Mouse (Mus musculus): ENCODE measurements around the gene Exo1. TPM values are rescaled to one million over a fixed set of nuclear protein-coding genes. Genes with fewer than 3 reads are reported as not detected.

The Exo1 gene
- total RNA-seq (2021): under 1 TPM in 1 of 2 experiments, not detected in 1; 0.28 TPM
- long read RNA-seq, experiment 1: 0 reads
- long read RNA-seq, experiment 2: 0 reads

DNA sequence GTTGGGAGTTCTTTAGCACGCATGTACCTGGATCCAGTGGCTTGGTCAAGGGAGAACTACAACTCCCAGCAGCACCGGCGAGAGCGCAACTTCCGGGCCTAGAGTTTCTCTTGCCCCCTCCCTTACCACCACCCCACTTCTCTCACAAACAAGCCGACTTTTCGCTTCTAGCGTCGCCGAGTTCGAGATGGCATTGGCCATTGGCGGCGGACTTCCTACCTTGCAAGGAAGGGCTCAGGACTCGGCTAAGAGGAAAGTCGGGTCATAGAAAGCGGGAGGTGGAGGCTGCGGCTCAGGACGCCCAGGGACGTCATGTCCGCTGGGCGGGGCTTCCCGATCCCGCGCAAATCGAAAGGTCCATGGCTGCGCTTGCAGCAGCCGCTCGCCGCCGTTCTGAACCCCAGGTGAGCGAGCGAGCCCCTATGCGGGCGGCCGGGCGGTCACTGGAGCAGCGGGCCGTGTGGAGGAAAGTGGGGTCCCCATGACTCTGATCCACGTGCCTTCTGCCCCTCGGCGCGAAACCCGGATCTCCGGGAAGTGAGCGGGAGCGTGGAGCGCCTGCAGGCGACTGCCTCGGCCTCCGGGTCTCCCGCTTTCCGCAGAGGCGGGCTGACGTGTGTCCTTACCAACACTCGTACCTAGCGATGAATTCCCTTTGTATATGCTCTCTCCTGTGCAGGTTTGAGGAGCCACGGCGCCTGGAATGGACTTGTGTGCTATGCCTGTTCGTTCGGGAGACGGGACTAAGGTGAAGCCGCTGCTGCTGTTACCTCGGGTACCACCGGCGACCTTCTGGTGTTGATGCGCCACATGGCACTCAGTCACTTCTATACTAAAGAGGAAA, at the start of gene Exo1:
Gene Exo1, plus strand, starts transcription at position 129 of the 844 bp plus-strand sequence.
- intact Hi-C loops (cut with DNase I): loop anchor here (5.0 kb wide), 1 partner anchor 188 kb away; the partner anchor contains the start of genes Chml and Opn3
- DNase-seq: peak; percentile 75 to 94

- DNase-seq: no peak
- intact Hi-C loops (cut with DNase I): no loop called here
Measured at GRCm38 (mm10) chr1:175855515-175855914, 24.9 kb upstream of the Exo1 start.

GRCm38 (mm10) chr1:175867050-175867449, 13.3 kb upstream of the Exo1 start:
- intact Hi-C loops (cut with DNase I): no loop called here

GRCm38 (mm10) chr1:175867558-175867957, 12.8 kb upstream of the Exo1 start:
- DNase-seq: no peak
- intact Hi-C loops (cut with DNase I): no loop called here

More at GRCm38 (mm10) chr1:175867050-175867449, 13.3 kb upstream of the Exo1 start:
- DNase-seq: no peak

GRCm38 (mm10) chr1:175870716-175871115, 9.7 kb upstream of the Exo1 start:
- DNase-seq: no peak
- intact Hi-C loops (cut with DNase I): loop anchor here (10.0 kb wide), 1 partner anchor 246 kb away; the partner anchor contains the start of genes Fh1 and Kmo

DNA sequence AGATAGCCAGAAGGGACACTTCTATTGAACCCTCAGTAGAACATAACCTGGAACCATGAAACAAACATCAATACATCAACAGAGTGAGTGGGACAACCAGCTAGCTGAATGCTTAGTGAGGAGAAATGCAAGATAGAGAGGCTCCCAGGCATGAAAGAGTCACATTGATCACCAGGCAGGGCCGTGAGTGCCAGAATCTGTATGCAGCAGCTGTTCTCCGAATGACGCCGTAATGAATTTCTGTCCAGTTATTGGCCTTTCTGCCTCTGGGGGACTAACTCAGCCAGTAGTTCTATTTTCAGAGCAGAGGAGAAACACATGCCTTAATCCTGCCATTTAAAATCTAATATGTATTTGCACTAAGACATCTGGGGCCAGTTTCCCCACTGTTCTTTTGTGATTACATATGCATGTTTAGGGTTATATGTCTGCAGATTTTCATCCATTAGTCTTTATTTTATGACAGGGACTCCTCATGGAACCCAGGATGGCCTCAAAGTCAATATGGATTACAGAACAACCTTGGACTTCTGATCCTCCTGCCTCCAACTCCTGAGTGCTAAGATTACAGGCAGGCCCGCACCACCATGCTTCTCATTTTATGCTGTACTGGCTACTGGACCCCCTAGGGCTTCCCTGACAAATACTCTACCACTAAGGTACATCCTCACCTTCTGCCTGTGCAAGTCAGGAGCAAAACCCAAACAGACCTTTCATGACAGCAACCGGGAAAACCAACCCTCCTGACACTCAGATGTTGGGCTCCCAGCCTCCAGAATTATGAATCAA, 8.2 kb upstream of the Exo1 start:
- intact Hi-C loops (cut with DNase I): loop anchor here (10.0 kb wide), 1 partner anchor 247 kb away; the partner anchor contains the start of genes Fh1 and Kmo
- peak in 1 of 2 experiments; percentile 17 for DNase-seq

DNA sequence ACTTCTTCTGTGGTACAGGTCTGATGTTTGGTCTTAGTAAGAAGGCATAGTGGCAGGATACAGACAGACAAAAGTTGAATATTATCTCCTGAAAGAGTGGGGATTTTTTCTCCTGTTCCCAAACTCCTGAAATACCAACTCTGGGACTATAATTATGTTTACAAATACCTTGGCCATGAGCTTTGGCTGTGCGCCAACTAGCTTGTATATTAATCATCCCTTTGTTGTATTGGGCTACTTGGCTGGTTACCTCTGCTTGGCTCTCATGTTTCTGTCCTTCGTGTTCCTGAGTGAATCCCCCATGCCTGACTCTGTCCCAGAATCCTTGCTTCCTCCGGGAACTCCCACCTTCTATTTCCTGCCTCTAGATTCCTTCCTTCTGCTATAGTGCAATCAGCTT, 3.0 kb downstream of the Exo1 start:
- no peak for DNase-seq
- intact Hi-C loops (cut with DNase I): loop anchor here (5.0 kb wide), 1 partner anchor 191 kb away; the partner anchor contains the start of genes Chml and Opn3

GRCm38 (mm10) chr1:175893263-175893662, 12.9 kb downstream of the Exo1 start:
- intact Hi-C loops (cut with DNase I): no loop called here
- no peak for DNase-seq

- intact Hi-C loops (cut with DNase I): no loop called here
Measured at GRCm38 (mm10) chr1:175893726-175894125, 13.3 kb downstream of the Exo1 start.

GRCm38 (mm10) chr1:175911207-175911606, 30.8 kb downstream of the Exo1 start:
- DNase-seq: no peak
- intact Hi-C loops (cut with DNase I): loop anchor here (5.0 kb wide), 1 partner anchor 274 kb away; no protein-coding TSS in a partner anchor

More at GRCm38 (mm10) chr1:175893726-175894125, 13.3 kb downstream of the Exo1 start:
- no peak for DNase-seq

- intact Hi-C loops (cut with DNase I): loop anchor here (5.0 kb wide), 1 partner anchor 275 kb away; no protein-coding TSS in a partner anchor
- DNase-seq: no peak
Measured at GRCm38 (mm10) chr1:175912038-175912437, 31.7 kb downstream of the Exo1 start.

DNA sequence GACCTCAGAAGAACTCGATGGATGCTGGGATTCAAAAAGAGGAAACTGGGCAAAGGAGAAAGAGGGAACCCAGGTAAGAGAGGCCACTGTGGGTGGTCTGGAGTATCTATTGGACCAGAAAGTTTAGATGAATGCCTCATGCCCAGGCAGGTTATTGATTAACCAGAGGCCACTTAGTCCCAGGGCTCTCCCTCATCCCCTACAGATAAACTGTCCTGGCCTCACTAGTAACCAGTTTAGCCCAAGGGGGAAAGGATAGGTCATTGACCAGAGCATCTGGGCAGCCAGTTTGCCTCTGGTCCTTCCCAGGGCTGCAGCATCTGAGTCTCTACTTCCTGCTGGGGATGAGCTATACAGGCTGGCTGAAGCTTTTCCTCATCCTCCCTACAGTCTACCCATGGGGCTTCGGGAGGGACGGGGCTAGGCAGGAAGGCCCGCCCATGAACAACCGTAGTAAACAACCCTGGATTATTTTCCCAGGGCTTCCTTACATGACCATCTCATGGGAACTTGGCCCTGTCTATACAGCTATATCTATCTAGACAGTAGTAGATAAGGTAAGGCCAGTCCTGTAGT, 33.4 kb downstream of the Exo1 start:
- no peak for DNase-seq
- intact Hi-C loops (cut with DNase I): loop anchor here (5.0 kb wide), 1 partner anchor 277 kb away; no protein-coding TSS in a partner anchor

GRCm38 (mm10) chr1:175920029-175920428, 39.6 kb downstream of the Exo1 start, which contains the start of gene Gm38100:
Gm38100 (plus strand) TSS chr1:175920329.
- DNase-seq: no peak
- intact Hi-C loops (cut with DNase I): loop anchor here (5.0 to 10.0 kb wide), 2 partner anchors 293 to 865 kb away; partner anchors contain the start of gene Fh1

DNA sequence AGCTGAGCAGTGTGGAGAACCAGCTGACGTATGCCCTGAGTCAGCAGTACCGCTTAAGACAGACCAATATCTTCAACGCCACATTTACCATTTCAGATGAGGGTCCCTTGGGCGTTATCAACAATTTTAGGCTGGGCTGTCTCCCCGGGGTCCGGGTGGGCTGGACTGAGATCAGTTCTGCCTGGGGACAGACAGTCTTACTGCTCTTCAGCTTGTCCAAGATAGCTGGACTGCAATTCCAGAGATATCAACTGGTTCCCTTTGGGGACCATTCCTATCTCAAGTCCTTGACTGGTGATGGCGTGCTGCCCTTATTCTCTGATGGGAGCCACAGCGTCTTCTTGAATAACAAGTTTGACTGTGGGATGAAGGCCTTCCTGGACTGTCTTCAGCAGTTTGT, 40.7 kb downstream of the Exo1 start:
- DNase-seq: no peak
- intact Hi-C loops (cut with DNase I): loop anchor here (5.0 to 10.0 kb wide), 2 partner anchors 294 to 866 kb away; partner anchors contain the start of gene Fh1

DNA sequence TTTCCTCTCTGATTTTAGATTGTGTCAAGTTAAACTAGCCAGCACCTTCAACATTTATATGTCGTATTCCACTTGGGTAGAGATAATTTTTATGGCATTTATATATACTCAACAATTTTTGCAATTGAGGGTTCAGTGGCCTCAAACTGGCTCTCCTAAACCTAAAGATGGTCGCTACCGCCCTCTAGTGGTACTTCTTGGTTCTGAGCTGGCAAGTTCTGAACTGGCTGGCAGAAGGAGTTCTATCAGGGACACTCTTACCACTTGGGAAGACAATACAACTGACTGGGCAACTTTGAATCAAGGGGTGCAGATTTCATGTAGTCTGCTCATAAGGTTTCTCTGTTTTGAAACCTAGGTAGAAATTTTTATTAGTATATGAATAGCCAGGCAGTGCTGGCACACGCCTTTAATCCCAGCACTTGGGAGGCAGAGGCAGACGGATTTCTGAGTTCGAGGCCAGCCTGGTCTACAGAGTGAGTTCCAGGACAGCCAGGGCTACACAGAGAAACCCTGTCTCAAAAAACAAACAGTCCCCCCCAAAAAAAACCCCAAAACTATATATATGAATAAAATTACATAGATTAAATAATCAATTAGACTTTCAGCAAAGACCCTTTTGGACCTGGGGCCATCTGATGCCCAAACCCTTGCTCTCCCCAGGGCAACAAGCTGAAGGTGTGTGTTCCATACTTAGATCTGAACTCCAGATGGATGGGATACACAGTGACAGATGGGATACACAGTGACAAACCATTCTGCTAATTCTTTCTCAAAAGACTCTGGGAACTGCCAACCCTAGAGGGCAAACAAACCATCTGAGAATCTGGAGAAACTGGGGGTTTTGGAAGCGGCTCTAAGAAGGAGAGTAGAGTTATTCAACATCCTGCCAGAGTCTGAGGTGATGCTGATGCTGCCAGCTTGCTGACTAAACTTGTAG, 43.7 kb downstream of the Exo1 start:
- intact Hi-C loops (cut with DNase I): loop anchor here (5.0 to 10.0 kb wide), 2 partner anchors 297 to 869 kb away; partner anchors contain the start of gene Fh1
- peak; percentile 43 to 58 for DNase-seq

GRCm38 (mm10) chr1:175931391-175931790, 51.0 kb downstream of the Exo1 start:
- intact Hi-C loops (cut with DNase I): no loop called here
- no peak for DNase-seq

DNA sequence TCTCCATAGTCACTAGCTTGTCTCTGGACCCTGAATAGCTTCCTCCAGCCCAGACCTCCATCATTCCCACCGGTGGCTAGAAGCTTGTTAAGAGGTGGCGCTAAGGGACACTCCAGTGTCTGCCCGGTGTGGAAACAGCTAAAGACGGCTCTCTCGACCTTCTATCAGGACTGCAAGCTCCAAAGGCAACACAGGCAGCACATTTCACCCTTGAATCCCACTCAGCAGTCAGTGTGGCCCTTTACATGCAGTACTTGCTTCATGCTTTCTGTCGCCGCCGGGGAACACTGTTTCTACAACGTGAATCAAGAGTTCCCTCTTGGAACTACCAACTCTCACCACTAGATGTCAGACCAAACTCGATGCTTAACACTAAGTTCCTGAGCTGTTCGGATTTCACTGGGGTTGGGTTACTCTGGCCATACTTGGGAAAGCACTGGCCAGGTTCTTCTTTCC, 55.9 kb downstream of the Exo1 start:
- DNase-seq: no peak

DNA sequence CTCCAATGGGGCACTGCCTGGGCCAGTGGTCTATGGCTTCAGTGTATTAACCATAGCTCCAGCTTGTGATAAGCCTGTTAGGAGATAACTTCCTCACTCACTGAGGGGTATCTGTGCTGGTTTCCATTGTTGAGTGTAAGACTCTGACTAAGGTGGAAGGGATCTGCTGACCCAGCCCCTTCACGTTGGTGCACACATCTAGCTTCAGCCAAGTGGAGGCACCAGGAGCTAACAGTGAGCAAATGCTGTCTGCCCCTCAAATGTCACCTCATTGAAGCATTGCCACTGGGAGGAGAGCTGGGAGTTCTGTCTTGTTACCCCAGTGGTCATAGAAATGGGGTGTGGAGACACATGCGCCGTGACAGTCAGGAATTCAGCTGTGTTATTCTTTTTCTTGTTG, 58.4 kb downstream of the Exo1 start:
- intact Hi-C loops (cut with DNase I): loop anchor here (5.0 kb wide), 1 partner anchor 924 kb away; no protein-coding TSS in a partner anchor
- no peak for DNase-seq

More for the DNA sequence above, 55.9 kb downstream of the Exo1 start:
- intact Hi-C loops (cut with DNase I): loop anchor here (2.0 to 5.0 kb wide), 2 partner anchors 766 to 926 kb away; no protein-coding TSS in a partner anchor

DNA sequence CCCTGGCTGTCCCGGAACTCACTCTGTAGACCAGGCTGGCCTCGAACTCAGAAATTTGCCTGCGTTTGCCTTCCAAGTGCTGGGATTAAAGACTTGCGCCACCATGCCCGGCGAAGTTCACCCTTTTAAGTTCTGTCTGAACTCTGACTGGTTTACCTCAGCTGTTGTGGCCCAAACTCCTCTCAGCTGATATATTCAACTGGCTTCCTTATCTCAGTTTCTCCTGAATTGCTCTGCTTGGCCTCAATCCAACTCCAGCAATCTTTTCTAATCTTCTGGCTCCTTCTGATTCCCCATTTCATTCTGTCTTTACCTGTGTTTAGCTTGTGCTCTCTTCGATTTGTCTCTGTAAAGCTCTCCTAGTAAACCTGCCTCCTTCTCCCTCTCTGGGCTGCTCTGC, 62.8 kb downstream of the Exo1 start:
- intact Hi-C loops (cut with DNase I): no loop called here
- DNase-seq: no peak
